Mouse (Mus musculus) midbrain, embryonic 16.5 days (tissue): Measurements from ENCODE around the gene Inafm1. TPM values are rescaled to one million over a fixed set of nuclear protein-coding genes. Genes with fewer than 3 reads are reported as not detected.

ENCODE experiments used
- ATAC-seq: fragments of 200-750 bp; cut with Nextera tagmentation; 2 replicates; pipeline ENCODE4 v1.8.0; 2017; ENCODE audit warnings: moderate TSS enrichment
- H3K27ac ChIP-seq: fragments of 300-500 bp; sonication (generic); 2 replicates; pipeline ENCODE4 v1.5.1; 2014; ENCODE audit warnings: mild to moderate bottlenecking, low read length, mixed read lengths
- H3K27me3 ChIP-seq: fragments of 300-500 bp; sonication (generic); 2 replicates; pipeline ENCODE4 v1.6.1; 2014; ENCODE audit warnings: low read depth, low read length, mixed read lengths; ENCODE audit not compliant: control insufficient read depth, insufficient read depth
- H3K36me3 ChIP-seq: fragments of 300-500 bp; sonication (generic); 2 replicates; pipeline ENCODE4 v1.6.1; 2014; ENCODE audit warnings: mild to moderate bottlenecking, low read length, moderate library complexity, mixed read lengths; ENCODE audit not compliant: control insufficient read depth, insufficient read depth
- H3K4me1 ChIP-seq: fragments of 300-500 bp; sonication (generic); 2 replicates; pipeline ENCODE4 v1.6.1; 2014; ENCODE audit warnings: mild to moderate bottlenecking, low read length, mixed read lengths; ENCODE audit not compliant: control insufficient read depth, insufficient read depth
- H3K4me2 ChIP-seq: fragments of 300-500 bp; sonication (generic); 2 replicates; pipeline ENCODE4 v1.6.1; 2014; ENCODE audit warnings: mild to moderate bottlenecking, low read length, mixed read lengths
- H3K4me3 ChIP-seq: fragments of 300-500 bp; sonication (generic); 2 replicates; pipeline ENCODE4 v1.5.1; 2014; ENCODE audit warnings: low read depth, mild to moderate bottlenecking, low read length, moderate library complexity, mixed read lengths
- H3K9ac ChIP-seq: fragments of 300-500 bp; sonication (generic); 2 replicates; pipeline ENCODE4 v1.6.1; 2014; ENCODE audit warnings: low read depth, low read length, mixed read lengths
- H3K9me3 ChIP-seq: fragments of 300-500 bp; sonication (generic); replicated peaks from 2 replicates; pipeline ENCODE4 v1.6.1; 2014; ENCODE audit warnings: mild to moderate bottlenecking, low read length, mixed read lengths; ENCODE audit not compliant: control insufficient read depth, poor library complexity, severe bottlenecking
- WGBS: fragments of 180-500 bp; shearing (Covaris S2); extraction: QIAGEN DNeasy Blood & Tissue Kit; methylation state at CpG from one replicate; pipeline ENCODE4 v1.1.7; 2014; 5-methylcytosine and 5-hydroxymethylcytosine counted together
- polyA plus RNA-seq: library from polyadenylated mRNA; unstranded; fragments of >200 nt; fragmentation: Nextera tagmentation; extraction: Ambion mirVana; gene quantifications from 2 replicates; pipeline ENCODE4 v1.2.1, GENCODE M21; 2015

The Inafm1 gene
- polyA plus RNA-seq, 1 experiment from 2014 or later = 49.3 TPM

DNA sequence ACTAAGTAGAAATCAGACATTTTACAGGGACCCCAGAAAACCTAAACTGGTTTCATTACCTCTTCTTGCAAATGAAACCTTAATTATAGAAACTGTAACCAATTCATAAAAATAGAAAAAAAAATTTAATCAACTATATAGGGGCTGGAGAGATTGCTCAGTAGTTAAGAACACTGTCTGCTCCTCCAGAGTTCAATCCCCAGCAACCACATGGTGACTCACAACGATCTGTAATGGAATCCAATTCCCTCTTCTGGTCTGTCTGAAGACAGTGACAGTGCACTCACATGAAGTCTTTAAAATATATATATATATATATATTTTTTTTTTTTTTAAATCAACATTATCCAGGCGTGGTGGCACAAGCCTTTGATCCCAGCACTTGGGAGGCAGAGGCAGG lies 13.6 kb upstream of the Inafm1 start:
- Histone ChIP-seq H3K9me3 (no peaks in the 10 kb centered on the region), H3K4me3 (peak overlapping the region; percentile 69), H3K4me1 (peaks cover 11% of the 10 kb centered on the region), H3K27me3 (no peaks in the 10 kb centered on the region), H3K36me3 (peaks cover 3% of the 10 kb centered on the region; the same call in 1 of the 2 replicates), H3K4me2 (peak overlapping the region; percentile 61), H3K27ac (peak overlapping the region; percentile 93), H3K9ac (peak overlapping the region; percentile 75; the same call in 1 of the 2 replicates)
- ATAC-seq = no peak
- WGBS = 90% methylated on average over 2 of the region's 2 CpGs

DNA sequence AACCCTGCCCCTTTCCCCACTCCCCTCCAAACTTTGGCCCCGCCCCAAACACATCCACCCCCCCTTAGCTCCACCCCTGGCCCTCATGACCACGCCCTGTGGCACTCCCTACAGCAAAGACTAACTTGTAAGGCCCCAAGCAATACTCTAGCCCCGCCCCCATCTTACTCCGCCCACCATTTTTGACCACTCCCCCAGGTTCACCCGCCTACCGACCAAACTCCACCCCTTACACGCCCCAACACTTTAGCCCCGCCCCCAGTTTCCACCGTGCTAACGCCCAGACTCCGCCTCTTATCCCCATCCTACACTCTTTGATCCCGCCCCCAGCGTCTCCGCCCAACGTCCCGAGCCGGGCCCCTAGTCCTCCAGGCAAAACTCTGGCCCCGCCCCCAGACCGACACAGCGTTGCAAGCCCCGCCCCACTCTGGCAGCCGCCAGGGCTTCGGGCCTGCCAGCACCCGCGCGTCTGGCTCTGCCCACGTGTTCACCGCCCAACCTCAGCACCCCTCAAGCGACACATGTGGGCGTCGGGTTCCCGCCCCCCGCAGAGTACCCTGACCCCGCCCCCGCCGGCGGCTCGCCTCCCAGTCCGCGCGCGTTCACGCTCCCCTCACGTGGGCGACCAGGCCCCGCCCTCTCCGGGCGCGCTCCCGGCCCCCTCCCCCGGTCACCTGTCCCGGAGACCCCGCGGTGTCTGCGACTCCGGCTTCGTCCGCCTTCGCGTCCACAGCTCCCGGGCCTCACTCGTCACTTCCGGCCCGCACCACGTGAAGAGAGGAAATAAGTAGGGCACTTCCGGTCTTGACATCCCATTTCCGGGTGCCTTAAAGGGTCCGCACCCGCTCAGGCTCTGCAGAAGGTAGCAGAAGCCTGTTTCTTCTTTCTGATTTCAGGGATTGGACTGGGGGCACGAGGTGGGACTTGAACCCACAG lies 12.9 kb upstream of the Inafm1 start, which contains the start of gene Ccdc9:
Gene Ccdc9 (minus strand): TSS at position 770 of the 936 bp plus-strand sequence.
- H3K9ac ChIP-seq = peak within 1 kb of the TSS; percentile 75
- H3K4me1 ChIP-seq = peaks cover 11% of the 10 kb centered on the region
- peaks cover 3% of the 10 kb centered on the region; the same call in 1 of the 2 replicates for H3K36me3 ChIP-seq
- no peaks in the 10 kb centered on the region for H3K9me3 ChIP-seq
- under 1% methylated on average over 69 of the region's 70 CpGs for WGBS
- H3K4me2 ChIP-seq = peak within 1 kb of the TSS; percentile 61
- H3K4me3 ChIP-seq = peak within 1 kb of the TSS; percentile 69
- H3K27me3 ChIP-seq = no peaks in the 10 kb centered on the region
- peak; percentile 95 for ATAC-seq
- peak within 1 kb of the TSS; percentile 93 for H3K27ac ChIP-seq

DNA sequence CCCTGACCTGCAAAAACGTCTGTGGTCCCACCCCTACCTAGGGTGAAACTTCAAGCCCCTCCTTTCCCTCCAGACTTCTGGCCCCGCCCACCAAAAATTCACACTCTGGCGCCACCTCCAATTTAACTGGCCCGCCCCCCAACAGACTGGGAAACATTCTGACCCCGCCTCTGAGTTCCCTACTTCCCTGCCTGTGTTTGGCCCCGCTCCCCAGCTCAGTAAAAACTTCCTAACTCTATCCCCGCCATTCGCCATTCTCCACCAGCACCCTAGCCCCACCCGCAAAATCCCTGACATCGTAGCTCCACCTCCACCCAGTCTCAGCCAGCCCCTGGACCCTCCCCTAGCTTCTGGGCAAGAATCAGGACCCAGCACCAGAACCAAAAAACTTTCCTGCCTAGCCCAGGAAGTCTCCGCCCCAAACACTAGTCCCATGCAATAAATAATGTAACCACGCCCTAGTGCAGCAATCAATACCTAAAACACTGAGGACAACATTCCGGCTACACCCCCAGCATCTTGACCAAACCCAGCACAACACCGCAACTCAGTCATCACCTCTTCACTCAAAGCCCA lies 12.1 kb upstream of the Inafm1 start:
- H3K4me2 ChIP-seq = peak overlapping the region; percentile 61
- WGBS = 3% methylated on average over 14 of the region's 14 CpGs
- H3K27me3 ChIP-seq = no peaks in the 10 kb centered on the region
- H3K4me1 ChIP-seq = peaks cover 11% of the 10 kb centered on the region
- H3K9me3 ChIP-seq = no peaks in the 10 kb centered on the region
- H3K36me3 ChIP-seq = peaks cover 3% of the 10 kb centered on the region; the same call in 1 of the 2 replicates
- 0 out of 2 replicates have a peak overlapping the region, but pooled peaks have one; percentile 75 for H3K9ac ChIP-seq
- H3K4me3 ChIP-seq = peak overlapping the region; percentile 69
- ATAC-seq = peak; percentile 52
- peak overlapping the region; percentile 12 for H3K27ac ChIP-seq

DNA sequence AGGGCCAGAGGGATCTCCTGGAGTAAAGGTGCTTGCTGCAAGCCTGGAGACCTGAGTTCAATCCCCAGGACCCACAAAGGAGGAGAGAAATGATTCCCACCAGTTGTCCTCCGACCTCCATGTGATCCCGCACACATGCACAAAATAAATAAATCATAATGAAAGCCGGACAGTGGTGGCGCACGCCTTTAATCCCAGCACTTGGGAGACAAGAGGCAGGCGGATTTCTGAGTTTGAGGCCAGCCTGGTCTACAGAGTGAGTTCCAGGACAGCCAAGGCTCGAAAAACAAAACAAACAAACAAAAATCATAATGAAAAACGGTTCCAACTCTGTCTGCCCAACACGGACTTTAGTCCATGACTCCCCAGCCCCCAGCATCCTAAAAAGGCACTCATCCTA lies 11.5 kb upstream of the Inafm1 start:
- peaks cover 3% of the 10 kb centered on the region; the same call in 1 of the 2 replicates for H3K36me3 ChIP-seq
- no peak overlapping the region for H3K27ac ChIP-seq
- WGBS = 74% methylated on average over 9 of the region's 9 CpGs
- H3K4me3 ChIP-seq = no peak overlapping the region
- no peaks in the 10 kb centered on the region for H3K27me3 ChIP-seq
- H3K4me1 ChIP-seq = peaks cover 11% of the 10 kb centered on the region
- H3K9ac ChIP-seq = 0 out of 2 replicates have a peak overlapping the region, but pooled peaks have one; percentile 22
- no peak for ATAC-seq
- peak overlapping the region; percentile 61; the same call in 1 of the 2 replicates for H3K4me2 ChIP-seq
- H3K9me3 ChIP-seq = no peaks in the 10 kb centered on the region

DNA sequence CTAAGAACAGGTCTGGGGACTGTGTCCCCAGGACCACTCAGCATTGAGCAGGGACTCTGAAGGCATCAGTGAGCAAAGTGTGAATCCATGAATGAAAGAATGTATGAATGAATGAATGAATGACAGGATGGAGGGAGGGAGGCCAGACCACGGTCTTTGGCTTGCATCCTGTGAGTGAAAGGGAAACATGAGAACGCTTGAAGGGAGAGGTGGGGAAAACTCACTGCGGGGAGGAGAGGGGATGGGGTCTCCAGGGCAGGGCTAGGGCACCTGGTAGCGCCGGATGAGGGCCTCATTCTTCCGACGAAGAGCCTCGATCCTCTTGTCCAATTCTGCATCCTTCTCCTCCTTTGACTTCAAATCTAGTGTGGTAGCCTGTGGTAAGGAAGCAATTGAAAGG lies 10.6 kb upstream of the Inafm1 start:
- H3K27me3 ChIP-seq = no peaks in the 10 kb centered on the region
- H3K4me3 ChIP-seq = no peak overlapping the region
- H3K9ac ChIP-seq = no peak overlapping the region
- no peak for ATAC-seq
- H3K27ac ChIP-seq = no peak overlapping the region
- WGBS = 92% methylated on average over 8 of the region's 8 CpGs
- no peak overlapping the region for H3K4me2 ChIP-seq
- peaks cover 11% of the 10 kb centered on the region for H3K4me1 ChIP-seq
- H3K36me3 ChIP-seq = peaks cover 3% of the 10 kb centered on the region; the same call in 1 of the 2 replicates
- no peaks in the 10 kb centered on the region for H3K9me3 ChIP-seq

GRCm38 (mm10) chr7:16282334-16282733 lies 8.9 kb upstream of the Inafm1 start:
- Histone ChIP-seq H3K36me3 (peaks cover 7% of the 10 kb centered on the region; the same call in 1 of the 2 replicates), H3K4me3 (no peak overlapping the region), H3K4me1 (peaks cover 11% of the 10 kb centered on the region), H3K27ac (no peak overlapping the region), H3K27me3 (no peaks in the 10 kb centered on the region), H3K9me3 (no peaks in the 10 kb centered on the region), H3K9ac (no peak overlapping the region), H3K4me2 (no peak overlapping the region)
- ATAC-seq = no peak
- 90% methylated on average over 13 of the region's 13 CpGs for WGBS

DNA sequence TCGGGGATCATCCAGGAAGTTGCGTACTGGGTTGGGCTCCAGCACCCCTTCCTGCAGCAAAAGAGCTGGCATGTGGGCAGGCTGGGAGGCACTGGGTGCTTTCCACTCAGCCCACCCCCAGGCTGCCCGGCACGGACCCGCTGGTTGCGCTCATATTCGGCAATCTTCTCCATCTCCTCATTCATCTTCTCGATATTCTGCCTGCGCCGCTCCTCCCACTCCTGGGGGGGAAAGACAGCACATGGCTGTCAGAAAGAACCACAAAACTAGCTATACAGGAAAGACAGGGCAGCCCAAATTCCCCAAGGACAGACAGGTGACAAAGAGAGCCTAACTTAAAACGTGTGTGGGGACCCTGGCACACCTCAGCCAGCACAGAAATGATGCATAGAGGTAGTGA lies 7.3 kb upstream of the Inafm1 start:
- Histone ChIP-seq H3K4me1 (peaks cover 7% of the 10 kb centered on the region), H3K9ac (no peak overlapping the region), H3K27ac (no peak overlapping the region), H3K4me2 (no peak overlapping the region), H3K27me3 (no peaks in the 10 kb centered on the region), H3K36me3 (peaks cover 18% of the 10 kb centered on the region), H3K4me3 (no peak overlapping the region), H3K9me3 (no peaks in the 10 kb centered on the region)
- WGBS = 92% methylated on average over 11 of the region's 11 CpGs
- ATAC-seq = no peak

- peaks cover 20% of the 10 kb centered on the region for H3K36me3 ChIP-seq
- H3K4me3 ChIP-seq = no peak overlapping the region
- no peaks in the 10 kb centered on the region for H3K27me3 ChIP-seq
- no peaks in the 10 kb centered on the region for H3K9me3 ChIP-seq
- H3K4me2 ChIP-seq = no peak overlapping the region
- H3K4me1 ChIP-seq = peaks cover 27% of the 10 kb centered on the region
- H3K27ac ChIP-seq = no peak overlapping the region
- ATAC-seq = no peak
- WGBS = 90% methylated on average over 10 of the region's 10 CpGs
- no peak overlapping the region for H3K9ac ChIP-seq
These were observed 1.8 kb upstream of the Inafm1 start for GRCm38 (mm10) chr7:16274922-16275890.
